ENCODE assay signal across 18 mouse cellular contexts in the genomic region with DNA sequence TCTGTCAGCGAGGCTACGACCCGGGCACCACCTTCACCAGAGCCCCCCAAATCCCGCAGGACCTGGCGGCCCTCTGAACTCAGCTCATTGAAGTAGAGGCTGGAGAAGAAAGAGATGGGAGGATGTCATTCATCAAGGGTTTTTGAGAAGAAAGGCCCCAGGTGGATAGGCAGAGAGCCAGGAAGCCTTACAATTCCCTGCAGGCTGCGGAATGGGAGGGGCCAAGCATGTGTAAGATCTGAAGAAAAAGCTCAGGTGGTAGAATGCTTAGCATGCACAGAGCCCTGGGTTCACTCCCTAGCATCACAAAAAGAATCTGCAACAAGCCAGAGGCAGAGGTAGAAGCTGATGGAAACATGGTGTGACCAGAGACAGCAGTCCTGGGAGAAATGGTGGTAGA. TPM values are rescaled to one million over a fixed set of nuclear protein-coding genes. Genes with fewer than 3 reads are reported as not detected.
DNase-seq lines count a peak whose midpoint lies in the region; ATAC-seq and TF ChIP-seq lines count a peak whose summit lies in the region.
"Had no signal": no experiment of that assay in that cellular context is flagged by ENCODE, and none has a peak within 500 bp of the region (broad histone marks: within the 10 kb centered on the region; RNA-seq: fewer than 3 reads in every experiment).

No protein-coding gene starts in this region.

- peak; percentile 22 for DNase-seq in T-cell, adult 2 months (ENCODE audit: low spot score)
- no peak for DNase-seq in heart, embryonic 10.5 days (ENCODE audit: low spot score)
- DNase-seq in cerebellum, postnatal 14 days = no peak
- DNase-seq in retina, postnatal 1 day = no peak
- DNase-seq: cerebellum, postnatal 25 days; gastrocnemius, postnatal 10 days; heart, postnatal 36 days; right cerebral cortex, postnatal 25 days had no signal

- no peak for TF ChIP-seq CTCF in E14TG2a.4 (conservative IDR thresholded peaks at IDR 0.05; ENCODE audit: low read length)

- no peaks in the 10 kb centered on the region for H3K36me3 ChIP-seq in E14TG2a.4 (ENCODE audit: insufficient read depth, low read length)
- no peaks in the 10 kb centered on the region for H3K36me3 ChIP-seq in forebrain, embryonic 16.5 days (ENCODE audit: control insufficient read depth, insufficient read depth)
- no peaks in the 10 kb centered on the region for H3K36me3 ChIP-seq in midbrain, embryonic 16.5 days (ENCODE audit: control insufficient read depth, insufficient read depth, low read length)
- no peaks in the 10 kb centered on the region for H3K36me3 ChIP-seq in heart, embryonic 10.5 days
- H3K36me3 ChIP-seq: intestine, embryonic 15.5 days; kidney, embryonic 15.5 days; liver, embryonic 12.5 days; lung, embryonic 15.5 days had no signal

- H3K4me2 ChIP-seq in forebrain, embryonic 16.5 days (ENCODE audit: low read length) = no peak overlapping the region
- H3K4me2 ChIP-seq in midbrain, embryonic 16.5 days (ENCODE audit: low read length) = no peak overlapping the region
- H3K4me2 ChIP-seq: heart, embryonic 11.5 days; intestine, embryonic 15.5 days; kidney, embryonic 15.5 days; liver, embryonic 12.5 days; lung, embryonic 15.5 days had no signal

- H3K4me3 ChIP-seq in E14TG2a.4 (replicated peaks; ENCODE audit: low read length) = peak overlapping the region; percentile 46
- H3K4me3 ChIP-seq in forebrain, embryonic 16.5 days (replicated peaks; ENCODE audit: low read length) = no peak overlapping the region
- H3K4me3 ChIP-seq in midbrain, embryonic 16.5 days (ENCODE audit: low read depth, low read length) = no peak overlapping the region
- H3K4me3 ChIP-seq in heart, embryonic 10.5 days = no peak overlapping the region
- H3K4me3 ChIP-seq: intestine, embryonic 15.5 days; kidney, embryonic 15.5 days; liver, embryonic 12.5 days; lung, embryonic 15.5 days had no signal

- H3K27me3 ChIP-seq in E14TG2a.4 (ENCODE audit: insufficient read depth, low read length) = peaks cover 42% of the 10 kb centered on the region
- no peaks in the 10 kb centered on the region for H3K27me3 ChIP-seq in forebrain, embryonic 16.5 days (replicated peaks; ENCODE audit: control insufficient read depth, insufficient read depth, low read length)
- no peaks in the 10 kb centered on the region; the same call in 1 of the 2 replicates for H3K27me3 ChIP-seq in midbrain, embryonic 16.5 days (ENCODE audit: control insufficient read depth, insufficient read depth, low read depth, low read length)
- peaks cover 29% of the 10 kb centered on the region for H3K27me3 ChIP-seq in heart, embryonic 10.5 days (ENCODE audit: insufficient read depth, poor library complexity, severe bottlenecking)
- H3K27me3 ChIP-seq: intestine, embryonic 15.5 days; kidney, embryonic 15.5 days had no signal

- peaks cover 59% of the 10 kb centered on the region for H3K4me1 ChIP-seq in E14TG2a.4 (replicated peaks; ENCODE audit: low read depth, low read length)
- H3K4me1 ChIP-seq in forebrain, embryonic 16.5 days (replicated peaks; ENCODE audit: control insufficient read depth, insufficient read depth, low read length) = peaks cover 33% of the 10 kb centered on the region
- peaks cover 30% of the 10 kb centered on the region for H3K4me1 ChIP-seq in midbrain, embryonic 16.5 days (ENCODE audit: control insufficient read depth, insufficient read depth, low read length)
- H3K4me1 ChIP-seq in heart, embryonic 10.5 days = peaks cover 29% of the 10 kb centered on the region

- H3K27ac ChIP-seq in forebrain, embryonic 16.5 days (ENCODE audit: low read length) = peak overlapping the region; percentile 33; the same call in 1 of the 2 replicates
- H3K27ac ChIP-seq in midbrain, embryonic 16.5 days (ENCODE audit: low read length) = peak overlapping the region; percentile 87
- H3K27ac ChIP-seq in heart, embryonic 10.5 days = no peak overlapping the region
- H3K27ac ChIP-seq: intestine, embryonic 15.5 days; kidney, embryonic 15.5 days; liver, embryonic 12.5 days; lung, embryonic 15.5 days had no signal

- 56% methylated on average over 6 of the region's 6 CpGs for WGBS in forebrain, embryonic 16.5 days
- 67% methylated on average over 6 of the region's 6 CpGs for WGBS in midbrain, embryonic 16.5 days
- WGBS in heart, embryonic 10.5 days = 70% methylated on average over 6 of the region's 6 CpGs

- H3K9ac ChIP-seq in forebrain, embryonic 16.5 days (replicated peaks; ENCODE audit: low read depth, low read length) = no peak overlapping the region
- H3K9ac ChIP-seq in midbrain, embryonic 16.5 days (ENCODE audit: low read depth, low read length) = no peak overlapping the region
- H3K9ac ChIP-seq: intestine, embryonic 15.5 days; kidney, embryonic 15.5 days; liver, embryonic 12.5 days; lung, embryonic 15.5 days had no signal

- H3K9me3 ChIP-seq in E14TG2a.4 (ENCODE audit: low read length) = no peaks in the 10 kb centered on the region
- H3K9me3 ChIP-seq in forebrain, embryonic 16.5 days (ENCODE audit: control insufficient read depth, low read length) = no peaks in the 10 kb centered on the region
- H3K9me3 ChIP-seq in midbrain, embryonic 16.5 days (replicated peaks; ENCODE audit: control insufficient read depth, low read length, poor library complexity, severe bottlenecking) = no peaks in the 10 kb centered on the region
- H3K9me3 ChIP-seq in heart, embryonic 10.5 days = no peaks in the 10 kb centered on the region
- H3K9me3 ChIP-seq: intestine, embryonic 15.5 days; kidney, embryonic 15.5 days; liver, embryonic 12.5 days; lung, embryonic 15.5 days had no signal

- no peak for ATAC-seq in forebrain, embryonic 16.5 days
- no peak for ATAC-seq in midbrain, embryonic 16.5 days
- ATAC-seq: CD4-positive, CD25-positive, alpha-beta regulatory T cell, adult 4 months; intestine, embryonic 15.5 days; liver, embryonic 12.5 days had no signal

RNA-seq across cellular contexts. Expression of a gene that starts 2.2 kb away (rescaled TPM):
- 0.53 and 0.73 TPM in 2 replicates for polyA plus RNA-seq in forebrain, embryonic 16.5 days (2015; fragmentation: Nextera tagmentation; extraction: Ambion mirVana)
- polyA plus RNA-seq in midbrain, embryonic 16.5 days (2015; fragmentation: Nextera tagmentation; extraction: Ambion mirVana) = 0.72 and 0.82 TPM in 2 replicates
- polyA plus RNA-seq in heart, embryonic 10.5 days (2016; fragmentation: Nextera tagmentation; extraction: Ambion mirVana) = not detected in 2 replicates
- polyA plus RNA-seq: CD4-positive, CD25-positive, alpha-beta regulatory T cell, adult 4 months; embryonic facial prominence, embryonic 11.5 days; heart, embryonic 11.5 days; lung, embryonic 15.5 days had no signal

RNA-seq across cellular contexts. Expression of a gene that starts 13.0 kb away (rescaled TPM):
- 0.48 TPM in 1 of 2 replicates, not detected in the other for polyA plus RNA-seq in forebrain, embryonic 16.5 days (2015; fragmentation: Nextera tagmentation; extraction: Ambion mirVana)
- polyA plus RNA-seq in midbrain, embryonic 16.5 days (2015; fragmentation: Nextera tagmentation; extraction: Ambion mirVana) = 1.5 TPM in 1 of 2 replicates, not detected in the other
- polyA plus RNA-seq in heart, embryonic 10.5 days (2016; fragmentation: Nextera tagmentation; extraction: Ambion mirVana) = not detected in 2 replicates
- polyA plus RNA-seq: CD4-positive, CD25-positive, alpha-beta regulatory T cell, adult 4 months; embryonic facial prominence, embryonic 11.5 days; heart, embryonic 11.5 days; intestine, embryonic 15.5 days; kidney, embryonic 15.5 days; liver, embryonic 12.5 days had no signal

RNA-seq across cellular contexts. Expression of a gene that starts 15.0 kb away (rescaled TPM):
- polyA plus RNA-seq in forebrain, embryonic 16.5 days (2015; fragmentation: Nextera tagmentation; extraction: Ambion mirVana) = 4.3 and 5.2 TPM in 2 replicates
- 5.1 and 6.1 TPM in 2 replicates for polyA plus RNA-seq in midbrain, embryonic 16.5 days (2015; fragmentation: Nextera tagmentation; extraction: Ambion mirVana)
- 3.1 and 4.7 TPM in 2 replicates for polyA plus RNA-seq in heart, embryonic 10.5 days (2016; fragmentation: Nextera tagmentation; extraction: Ambion mirVana)

RNA-seq across cellular contexts. Expression of a gene that starts 19.6 kb away (rescaled TPM):
- 26.3 and 27.1 TPM in 2 replicates for polyA plus RNA-seq in forebrain, embryonic 16.5 days (2015; fragmentation: Nextera tagmentation; extraction: Ambion mirVana)
- 21.7 and 26.5 TPM in 2 replicates for polyA plus RNA-seq in midbrain, embryonic 16.5 days (2015; fragmentation: Nextera tagmentation; extraction: Ambion mirVana)
- 16.2 and 16.3 TPM in 2 replicates for polyA plus RNA-seq in heart, embryonic 10.5 days (2016; fragmentation: Nextera tagmentation; extraction: Ambion mirVana)

RNA-seq across cellular contexts. Expression of a gene that starts 35.0 kb away (rescaled TPM):
- 16.9 and 21.8 TPM in 2 replicates for polyA plus RNA-seq in forebrain, embryonic 16.5 days (2015; fragmentation: Nextera tagmentation; extraction: Ambion mirVana)
- 29.7 and 33.9 TPM in 2 replicates for polyA plus RNA-seq in midbrain, embryonic 16.5 days (2015; fragmentation: Nextera tagmentation; extraction: Ambion mirVana)
- 3.4 and 3.9 TPM in 2 replicates for polyA plus RNA-seq in heart, embryonic 10.5 days (2016; fragmentation: Nextera tagmentation; extraction: Ambion mirVana)
- polyA plus RNA-seq: CD4-positive, CD25-positive, alpha-beta regulatory T cell, adult 4 months had no signal
